18 mouse cellular contexts compared by ENCODE assay signal in genomic region chr7:75175042-75175441, GRCm38 (mm10).
DNase-seq lines count a peak whose midpoint lies in the region; ATAC-seq lines count a peak whose summit lies in the region.
"Had no signal": no experiment of that assay in that cellular context is flagged by ENCODE, and none has a peak within 500 bp of the region (broad histone marks: within the 10 kb centered on the region; RNA-seq: fewer than 3 reads in every experiment).

No protein-coding gene starts in this region.

- intact Hi-C loops in gastrocnemius, postnatal 14 days (cut with DNase I; ENCODE audit: low total_unique reads): no loop called here

- no peak for DNase-seq in frontal cortex, postnatal 36 days (ENCODE audit: low spot score in 2 of 2)
- DNase-seq in brain, adult 2 months (ENCODE audit: low read depth, low spot score): peak; percentile 52
- DNase-seq in gastrocnemius, postnatal 14 days: no peak
- DNase-seq: adrenal gland, adult 2 months; adrenal gland, adult 8-10 months; adrenal gland, postnatal 10 days; adrenal gland, postnatal 14 days; adrenal gland, postnatal 25 days; adrenal gland, postnatal 36 days; B cell, adult 2 months; cerebellum, adult 11 months; cerebellum, adult 11-12 months; cerebellum, adult 18-20 months; cerebellum, adult 2 months had no signal

- peak; percentile 72; the same call in 1 of the 2 replicates for ATAC-seq in frontal cortex, adult (ENCODE audit: low TSS enrichment)
- ATAC-seq: activated CD4-positive, CD25-positive, alpha-beta regulatory T cell, adult 4 months; CD4-positive, CD25-positive, alpha-beta regulatory T cell, adult 4 months; Patski had no signal
